Mouse (Mus musculus): Measurements from ENCODE around the gene Tulp2. TPM values are rescaled to one million over a fixed set of nuclear protein-coding genes. Genes with fewer than 3 reads are reported as not detected.
"Not testable (repeated sequence)": the region's sequence is repeated elsewhere in the genome, so short reads cannot be mapped to it uniquely, and the experiment has no call there.

The Tulp2 gene
- total RNA-seq, 2 experiments from 2014 or later: 0.07 TPM; not detected in 1

DNA sequence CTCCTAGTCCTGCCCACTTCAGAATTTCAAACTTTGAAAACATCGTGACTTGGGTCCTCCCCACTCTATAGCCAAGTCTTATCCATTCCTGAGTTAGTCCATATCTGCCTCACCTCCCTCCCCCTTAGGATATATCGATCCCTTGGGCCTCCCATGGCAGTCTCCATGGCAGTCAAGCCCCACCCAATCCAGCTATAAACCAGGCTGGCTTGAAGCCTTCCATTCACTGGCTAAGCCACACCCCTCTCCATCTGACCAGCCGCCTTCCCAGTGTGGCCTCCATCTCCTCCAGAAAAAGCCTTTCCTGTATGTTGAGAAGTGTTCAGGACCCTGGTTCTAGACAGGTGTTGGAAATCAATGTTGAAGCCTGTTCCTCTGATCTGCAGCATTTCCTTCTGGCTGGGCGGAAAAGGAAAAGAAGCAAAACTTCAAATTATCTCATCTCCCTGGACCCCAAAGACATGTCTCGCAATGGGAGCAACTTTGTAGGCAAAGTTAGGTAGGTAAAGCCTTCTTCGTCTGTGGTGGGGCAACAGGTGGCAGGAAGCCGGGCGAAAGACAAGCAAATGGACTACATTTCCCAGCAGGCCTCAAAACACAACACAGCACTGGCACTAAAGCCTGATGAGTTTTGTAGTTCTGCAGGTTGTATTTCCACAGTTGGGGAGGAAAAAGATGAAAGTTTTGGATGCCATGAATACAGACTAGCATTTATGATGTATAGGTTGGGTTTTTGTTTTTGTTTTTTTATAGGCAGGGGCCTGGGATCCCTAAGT, 37.9 kb downstream of the Tulp2 start:
- ATAC-seq (replicated peaks; ENCODE audit: poor library complexity): no peak

DNA sequence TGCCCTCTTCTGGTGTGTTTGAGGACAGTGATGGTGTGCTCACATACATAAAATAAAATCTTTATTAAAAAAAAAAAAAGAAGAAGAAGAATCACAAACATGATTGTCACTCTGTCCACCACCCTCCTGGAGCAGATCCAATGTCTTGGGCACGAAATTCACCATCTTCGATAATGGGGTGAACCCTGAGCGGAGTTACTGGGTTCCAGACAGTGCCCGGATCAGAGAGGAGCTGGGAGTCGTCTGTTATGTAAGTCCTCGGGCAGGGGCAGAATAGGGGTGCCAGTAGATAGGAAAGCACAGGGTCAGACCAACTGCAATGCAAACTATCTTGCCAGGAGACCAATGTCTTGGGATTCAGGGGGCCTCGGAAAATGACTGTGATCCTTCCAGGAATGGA, 38.9 kb downstream of the Tulp2 start:
- no peak for ATAC-seq (replicated peaks; ENCODE audit: poor library complexity)

DNA sequence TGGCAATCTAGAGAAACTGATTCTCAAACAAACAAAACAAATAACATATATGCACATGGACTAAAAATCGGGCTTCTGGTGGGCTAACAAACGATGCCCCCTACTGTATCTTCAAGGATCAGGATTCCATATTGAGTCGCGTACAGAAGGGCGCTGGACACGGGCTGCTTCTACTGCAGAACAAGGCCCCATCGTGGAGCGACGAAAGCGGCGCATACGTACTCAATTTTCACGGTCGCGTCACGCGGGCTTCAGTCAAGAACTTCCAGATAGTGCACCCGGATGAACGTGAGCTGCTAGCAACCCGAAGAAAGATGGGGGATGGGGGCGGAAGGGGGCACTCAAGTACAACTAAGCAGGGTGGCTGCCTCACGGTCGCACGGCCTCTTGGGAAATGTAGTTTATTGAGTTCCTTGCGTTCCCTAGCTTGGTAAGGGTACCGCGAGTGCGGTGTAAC, 40.1 kb downstream of the Tulp2 start:
- peak; percentile 54 for ATAC-seq (replicated peaks; ENCODE audit: poor library complexity)

GRCm38 (mm10) chr7:45522194-45522752, 40.6 kb downstream of the Tulp2 start:
- ATAC-seq (replicated peaks; ENCODE audit: poor library complexity): no peak

DNA sequence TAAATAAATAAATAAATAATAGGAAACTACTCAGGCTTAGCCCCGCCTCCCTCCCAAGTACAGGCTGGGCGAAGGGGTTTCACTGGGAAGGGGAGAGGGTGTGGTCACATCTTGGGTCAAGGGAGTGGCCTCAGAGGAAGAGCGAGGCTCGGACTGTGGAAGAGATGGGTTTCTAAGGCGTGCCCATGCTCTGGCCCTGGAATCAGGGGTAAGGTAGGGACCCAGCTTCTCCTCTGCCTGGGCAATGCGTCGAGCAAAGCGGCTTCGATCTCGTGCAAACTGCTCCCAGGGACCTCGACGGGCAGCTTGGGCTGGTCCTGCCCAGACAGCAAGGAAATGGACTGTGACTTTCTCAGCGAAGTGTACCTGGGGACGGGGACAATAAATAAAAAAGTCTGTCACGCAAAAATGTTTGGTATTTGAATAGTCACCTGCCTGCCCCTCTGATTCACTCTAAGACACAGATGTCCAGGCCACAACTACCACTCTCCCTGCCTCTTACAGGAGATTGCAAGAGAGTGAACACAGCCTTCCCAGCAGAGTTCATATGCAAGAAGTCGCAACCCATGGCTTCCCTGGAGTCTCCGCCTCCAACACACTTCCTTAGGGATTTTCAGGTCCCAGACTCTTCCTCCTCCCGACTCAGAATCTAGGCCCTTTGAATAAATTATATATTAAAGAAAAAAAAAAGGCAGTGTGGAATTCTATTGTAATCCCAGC, 41.4 kb downstream of the Tulp2 start:
- no peak for ATAC-seq (replicated peaks; ENCODE audit: poor library complexity)

- ATAC-seq (replicated peaks; ENCODE audit: poor library complexity): no peak
These were observed 42.0 kb downstream of the Tulp2 start for GRCm38 (mm10) chr7:45523678-45524170.

GRCm38 (mm10) chr7:45524841-45525621, 43.4 kb downstream of the Tulp2 start:
- ATAC-seq (replicated peaks; ENCODE audit: poor library complexity): peak; percentile 62

GRCm38 (mm10) chr7:45525809-45526473, 44.3 kb downstream of the Tulp2 start, which contains the start of the genes Ppp1r15a and Plekha4:
Gene Ppp1r15a (minus strand): TSS chr7:45526268.
Gene Plekha4 (plus strand): TSS chr7:45526330.
- ATAC-seq (replicated peaks; ENCODE audit: poor library complexity): peak; percentile 68

DNA sequence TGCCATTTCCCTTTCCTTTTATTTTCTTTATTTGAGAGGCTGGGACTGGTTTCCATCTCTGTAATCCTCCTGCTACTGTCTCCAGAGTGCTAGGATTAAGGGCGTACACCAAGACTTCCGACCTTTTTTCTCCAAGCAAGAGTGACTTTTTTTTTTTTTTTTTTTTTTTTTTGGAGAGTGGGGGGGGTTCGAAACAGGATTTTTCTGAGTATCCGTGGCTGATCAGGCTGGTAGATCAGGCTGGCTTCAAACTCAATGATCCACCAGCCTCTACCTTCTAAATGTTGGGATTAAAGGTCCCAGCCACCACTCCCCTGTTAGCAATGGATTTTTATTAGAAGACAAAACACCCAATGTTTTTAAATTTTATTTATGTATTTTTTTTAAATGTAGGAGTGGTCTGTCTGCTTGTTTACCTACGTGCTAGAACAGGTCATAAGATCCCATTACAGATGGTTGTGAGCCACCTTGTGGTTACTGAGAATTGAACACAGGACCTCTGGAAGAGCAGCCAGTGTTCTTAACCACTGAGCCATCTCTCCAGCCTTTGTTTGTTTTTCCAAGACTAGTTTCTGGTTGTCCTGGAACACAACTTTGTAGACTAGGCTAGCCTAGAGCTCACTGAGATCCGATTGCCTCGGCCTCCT, 44.9 kb downstream of the Tulp2 start:
- ATAC-seq (replicated peaks; ENCODE audit: poor library complexity): no peak

DNA sequence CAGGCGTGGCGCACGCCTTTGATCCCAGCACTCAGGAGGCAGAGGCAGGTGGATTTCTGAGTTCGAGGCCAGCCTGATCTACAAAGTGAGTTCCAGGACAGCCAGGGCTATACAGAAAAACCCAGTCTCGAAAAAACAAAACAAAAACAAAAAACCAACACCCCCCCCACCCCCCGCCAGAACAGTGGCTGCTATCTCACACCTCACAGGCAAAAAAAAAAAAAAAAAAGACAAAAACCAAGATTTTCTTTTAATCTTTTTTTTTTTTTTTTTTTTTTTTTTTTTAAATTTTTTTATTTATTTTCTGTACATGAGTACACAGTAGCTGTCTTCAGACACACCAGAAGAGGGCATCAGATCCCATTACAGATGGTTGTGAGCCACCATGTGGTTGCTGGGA, 45.5 kb downstream of the Tulp2 start:
- not testable (repeated sequence) for ATAC-seq (replicated peaks; ENCODE audit: poor library complexity)

- peak; percentile 18 for ATAC-seq (replicated peaks; ENCODE audit: poor library complexity)
These were observed 47.8 kb downstream of the Tulp2 start for GRCm38 (mm10) chr7:45529461-45529860.

GRCm38 (mm10) chr7:45530643-45531042, 49.0 kb downstream of the Tulp2 start:
- no peak for ATAC-seq (replicated peaks; ENCODE audit: poor library complexity)

DNA sequence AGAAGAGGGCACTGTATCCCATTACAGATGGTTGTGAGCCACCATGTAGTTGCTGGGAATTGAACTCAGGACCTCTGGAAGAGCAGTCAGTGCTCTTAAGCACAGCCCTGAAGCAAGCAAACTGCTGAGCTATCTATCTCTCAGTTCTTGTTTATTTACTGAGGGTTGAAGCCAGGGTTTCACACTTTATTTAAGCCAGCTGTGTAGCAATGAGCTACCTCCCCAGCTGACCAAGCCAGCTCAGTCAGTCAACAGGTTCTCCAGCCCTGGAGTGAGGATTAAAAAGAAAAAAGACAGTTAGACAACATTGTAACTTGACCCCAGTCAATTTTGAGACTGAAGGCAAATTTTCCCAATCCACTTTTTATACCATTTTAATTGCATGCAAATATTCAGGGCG, 54.0 kb downstream of the Tulp2 start:
- ATAC-seq (replicated peaks; ENCODE audit: poor library complexity): no peak

- no peak for ATAC-seq (replicated peaks; ENCODE audit: poor library complexity)
These were observed 55.9 kb downstream of the Tulp2 start for GRCm38 (mm10) chr7:45537602-45538001.

DNA sequence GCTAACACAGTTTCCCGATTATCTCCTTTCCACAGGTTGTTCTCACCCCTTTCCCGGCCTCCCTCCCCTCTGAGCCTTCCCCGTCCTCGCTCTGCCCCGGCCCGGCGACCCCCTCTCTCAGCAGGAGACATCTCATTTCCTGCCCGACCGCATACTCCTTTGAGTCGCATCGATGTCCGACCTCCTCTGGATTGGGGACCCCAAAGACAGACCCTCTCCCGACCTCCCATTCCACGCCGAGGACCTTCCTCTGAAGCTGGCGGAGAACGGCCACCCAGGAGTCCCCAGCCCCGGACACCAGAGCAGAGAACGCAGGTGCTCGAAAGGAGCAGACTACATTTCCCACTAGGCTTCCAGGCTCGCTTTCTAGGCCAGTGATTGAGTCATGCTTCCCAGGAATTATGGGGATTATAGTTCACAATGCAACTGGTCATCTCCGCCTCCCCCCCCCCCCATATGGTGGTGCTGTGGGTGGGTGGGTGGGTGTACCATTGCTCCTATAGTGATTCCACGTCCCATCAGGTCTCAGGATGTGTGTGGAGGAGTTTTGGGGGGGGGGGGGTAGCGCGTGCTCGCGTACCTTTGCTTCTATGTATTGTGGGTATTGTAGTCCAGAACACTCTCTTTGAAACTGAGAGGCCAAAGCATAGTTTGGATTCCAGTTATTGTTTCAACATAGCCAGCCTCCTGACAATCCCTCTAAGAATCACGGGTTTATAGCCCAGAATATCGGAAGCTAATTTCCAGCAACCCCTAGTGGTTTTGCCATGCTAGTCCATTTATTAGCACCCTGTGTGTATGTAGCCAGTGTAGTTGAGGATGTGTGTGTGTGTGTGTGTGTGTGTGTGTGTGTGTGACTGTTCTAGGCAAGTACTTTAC, 56.7 kb downstream of the Tulp2 start:
- ATAC-seq (replicated peaks; ENCODE audit: poor library complexity): peak; percentile 74

GRCm38 (mm10) chr7:45539095-45539494, 57.4 kb downstream of the Tulp2 start:
- ATAC-seq (replicated peaks; ENCODE audit: poor library complexity): no peak

- ATAC-seq (replicated peaks; ENCODE audit: poor library complexity): no peak
These were observed 58.5 kb downstream of the Tulp2 start for GRCm38 (mm10) chr7:45540213-45540612.

DNA sequence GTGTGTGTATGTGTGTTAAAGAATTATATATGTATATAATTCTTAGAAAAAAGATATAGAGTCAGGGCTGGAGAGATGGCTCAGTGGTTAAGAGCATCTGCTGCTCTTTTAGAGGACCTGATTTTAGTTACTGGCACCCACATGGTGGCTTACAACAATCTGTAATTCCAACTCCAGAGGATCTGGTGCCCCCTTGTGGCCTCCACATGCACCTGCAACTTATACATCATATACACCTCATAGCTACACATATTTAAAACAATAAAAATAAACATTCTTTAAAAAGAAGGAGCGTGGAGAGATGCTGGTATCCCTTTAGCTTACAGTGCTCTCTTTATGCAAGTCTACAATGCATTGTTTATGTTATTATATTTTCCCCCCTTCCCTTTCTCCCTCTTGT, 62.8 kb downstream of the Tulp2 start:
- no peak for ATAC-seq (replicated peaks; ENCODE audit: poor library complexity)
